Mouse (Mus musculus): ENCODE data around the gene Hist1h2bc. TPM values are rescaled to one million over a fixed set of nuclear protein-coding genes. Genes with fewer than 3 reads are reported as not detected.
"Not testable (repeated sequence)": the region's sequence is repeated elsewhere in the genome, so short reads cannot be mapped to it uniquely, and the experiment has no call there.

The Hist1h2bc gene
- 14.5 and 15.1 TPM in 2 replicates for polyA plus RNA-seq (2014; fragmentation: Nextera tagmentation; extraction: Ambion mirVana)

DNA sequence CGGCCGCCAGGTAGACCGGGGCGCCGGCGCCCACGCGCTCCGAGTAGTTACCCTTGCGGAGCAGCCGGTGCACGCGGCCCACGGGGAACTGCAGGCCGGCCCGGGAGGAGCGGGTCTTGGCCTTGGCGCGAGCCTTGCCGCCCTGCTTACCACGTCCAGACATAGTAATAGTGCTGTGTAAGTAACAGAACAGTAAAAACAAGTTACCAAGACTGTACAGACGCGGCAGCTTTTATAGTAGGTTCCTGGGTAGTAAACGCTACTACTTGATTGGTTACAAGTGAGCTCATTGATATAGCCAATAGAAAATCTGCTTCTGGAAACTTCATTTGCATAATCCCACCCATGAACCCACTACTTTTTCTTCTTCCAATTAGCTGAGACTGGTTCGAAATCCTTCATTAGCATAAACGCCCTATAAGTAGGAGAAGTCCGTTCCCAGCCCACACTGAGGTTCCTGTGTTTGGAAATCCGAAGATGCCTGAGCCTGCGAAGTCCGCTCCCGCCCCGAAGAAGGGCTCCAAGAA lies at the start of gene Hist1h2bc, which contains the start of gene Hist1h2ac:
Hist1h2bc (plus strand) TSS at position 445 of the 527 bp plus-strand sequence.
Hist1h2ac (minus strand) TSS at position 194 of the 527 bp plus-strand sequence.
- Histone ChIP-seq H3K27ac (peak within 1 kb of the TSS; percentile 91), H3K4me2 (replicated peaks) (peak within 1 kb of the TSS; percentile 72), H3K4me1 (replicated peaks; ENCODE audit: control insufficient read depth, insufficient read depth, low read length) (peaks cover 18% of the 10 kb centered on the region), H3K9ac (peak within 1 kb of the TSS; percentile 60), H3K4me3 (replicated peaks; ENCODE audit: low read length) (peak within 1 kb of the TSS; percentile 43), H3K36me3 (replicated peaks; ENCODE audit: control insufficient read depth, insufficient read depth) (no peaks in the 10 kb centered on the region), H3K27me3 (ENCODE audit: control insufficient read depth, insufficient read depth, low read length) (no peaks in the 10 kb centered on the region), H3K9me3 (ENCODE audit: control insufficient read depth, low read length) (no peaks in the 10 kb centered on the region)
- WGBS, result 1% methylated on average over 30 of the region's 32 CpGs
- ATAC-seq (ENCODE audit: low FRiP score) (peak; percentile 99), DNase-seq (ENCODE audit: low spot score) (peak; percentile 95)

DNA sequence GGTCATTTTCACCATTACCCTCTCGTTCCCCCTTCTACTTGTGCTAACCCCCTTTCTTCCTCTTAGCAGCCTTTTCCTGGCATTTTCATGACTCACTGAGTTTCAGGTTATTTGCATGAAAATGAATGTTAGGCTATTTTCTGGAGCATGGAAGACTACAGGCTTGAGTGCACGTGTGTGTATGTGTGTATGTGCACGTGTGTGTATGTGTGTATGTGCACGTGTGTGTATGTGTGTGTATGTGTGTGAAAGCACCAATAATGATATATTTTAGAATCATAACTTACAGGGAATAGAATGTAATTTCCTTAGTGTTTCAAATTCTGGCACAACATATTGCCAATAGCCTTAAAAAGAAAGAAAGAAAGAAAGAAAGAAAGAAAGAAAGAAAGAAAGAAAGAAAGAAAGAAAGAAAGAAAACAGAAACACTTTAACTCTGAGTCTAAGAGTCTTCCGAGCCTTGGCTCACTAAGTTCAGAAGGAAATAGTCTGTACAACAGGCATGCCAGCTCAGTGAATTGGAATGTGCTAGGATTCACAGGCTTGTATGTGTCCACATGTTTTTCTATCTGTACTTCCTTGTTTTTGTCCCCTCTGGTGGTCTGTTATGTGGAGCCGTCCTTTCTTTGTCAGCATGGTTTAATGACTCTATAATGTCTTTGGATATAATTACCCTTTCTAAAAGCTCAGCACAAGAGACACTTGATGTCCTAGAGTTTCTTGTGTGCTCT lies 24.2 kb upstream of the Hist1h2bc start:
- H3K27me3 ChIP-seq (ENCODE audit: control insufficient read depth, insufficient read depth, low read length), result no peaks in the 10 kb centered on the region
- H3K4me2 ChIP-seq (replicated peaks), result no peak overlapping the region
- no peak overlapping the region for H3K27ac ChIP-seq
- no peak overlapping the region for H3K4me3 ChIP-seq (replicated peaks; ENCODE audit: low read length)
- 75% methylated on average over 6 of the region's 6 CpGs for WGBS
- H3K36me3 ChIP-seq (replicated peaks; ENCODE audit: control insufficient read depth, insufficient read depth), result no peaks in the 10 kb centered on the region
- no peaks in the 10 kb centered on the region for H3K9me3 ChIP-seq (ENCODE audit: control insufficient read depth, low read length)
- ATAC-seq (ENCODE audit: low FRiP score) (no peak), DNase-seq (ENCODE audit: low spot score) (no peak)
- no peaks in the 10 kb centered on the region for H3K4me1 ChIP-seq (replicated peaks; ENCODE audit: control insufficient read depth, insufficient read depth, low read length)
- no peak overlapping the region for H3K9ac ChIP-seq

DNA sequence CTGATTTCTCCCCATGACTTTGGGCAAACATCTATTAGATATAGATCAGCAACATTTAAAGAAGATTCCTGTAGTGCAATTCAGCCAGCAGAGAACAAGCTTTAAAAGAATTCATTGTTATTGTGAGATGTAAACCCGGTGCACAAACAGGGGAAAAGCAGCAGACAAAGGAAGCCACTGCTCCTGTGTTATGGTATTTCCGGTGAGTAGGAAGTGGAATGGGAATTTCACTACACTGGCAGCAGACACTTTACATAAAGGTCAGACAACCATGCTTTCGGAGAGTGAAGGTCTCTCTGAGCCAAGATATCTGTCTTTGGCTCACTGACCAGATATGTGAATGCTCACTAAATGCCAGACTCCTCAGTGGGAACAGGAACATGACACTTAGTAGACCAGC lies 21.5 kb upstream of the Hist1h2bc start:
- no peaks in the 10 kb centered on the region for H3K4me1 ChIP-seq (replicated peaks; ENCODE audit: control insufficient read depth, insufficient read depth, low read length)
- no peaks in the 10 kb centered on the region for H3K36me3 ChIP-seq (replicated peaks; ENCODE audit: control insufficient read depth, insufficient read depth)
- no peak for ATAC-seq (ENCODE audit: low FRiP score)
- H3K27me3 ChIP-seq (ENCODE audit: control insufficient read depth, insufficient read depth, low read length), result no peaks in the 10 kb centered on the region
- DNase-seq (ENCODE audit: low spot score), result no peak
- no peak overlapping the region for H3K9ac ChIP-seq
- 70% methylated on average over 3 of the region's 3 CpGs for WGBS
- H3K4me3 ChIP-seq (replicated peaks; ENCODE audit: low read length), result no peak overlapping the region
- H3K4me2 ChIP-seq (replicated peaks), result no peak overlapping the region
- H3K27ac ChIP-seq, result no peak overlapping the region
- H3K9me3 ChIP-seq (ENCODE audit: control insufficient read depth, low read length), result no peaks in the 10 kb centered on the region

DNA sequence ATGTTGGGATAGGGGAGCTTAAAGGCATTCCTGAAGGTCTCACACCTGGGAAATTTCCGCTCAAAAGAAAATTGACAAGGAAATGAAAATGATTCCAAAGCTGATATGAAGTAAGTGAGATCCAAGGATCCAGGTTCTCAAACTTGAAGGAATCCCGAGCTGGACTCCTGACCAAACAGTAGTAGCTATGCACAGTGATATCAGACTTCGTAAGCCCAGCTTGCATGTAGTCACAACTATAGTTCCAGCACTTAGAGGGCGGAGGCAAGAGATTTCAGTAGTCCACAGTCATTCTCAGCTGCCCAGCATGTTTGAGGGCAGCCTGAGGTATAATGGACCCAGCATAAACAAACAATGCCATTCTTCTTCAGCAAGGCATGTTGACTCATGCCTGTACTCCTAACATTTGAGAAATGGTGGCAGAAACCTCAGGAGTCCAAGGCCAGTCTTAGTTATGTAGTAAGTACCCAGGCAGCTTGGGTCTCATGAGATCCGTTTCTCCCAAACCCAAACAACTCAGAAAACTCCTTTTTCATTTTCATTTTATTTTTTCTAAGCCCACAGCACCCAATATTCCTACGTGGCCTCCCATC lies 1.9 kb upstream of the Hist1h2bc start:
- Histone ChIP-seq H3K4me1 (replicated peaks; ENCODE audit: control insufficient read depth, insufficient read depth, low read length) (peaks cover 18% of the 10 kb centered on the region), H3K36me3 (replicated peaks; ENCODE audit: control insufficient read depth, insufficient read depth) (no peaks in the 10 kb centered on the region), H3K4me3 (replicated peaks; ENCODE audit: low read length) (no peak overlapping the region), H3K9me3 (ENCODE audit: control insufficient read depth, low read length) (no peaks in the 10 kb centered on the region), H3K4me2 (replicated peaks) (no peak overlapping the region), H3K9ac (peak overlapping the region; percentile 51; the same call in 1 of the 2 replicates), H3K27ac (no peak overlapping the region), H3K27me3 (ENCODE audit: control insufficient read depth, insufficient read depth, low read length) (no peaks in the 10 kb centered on the region)
- no peak for DNase-seq (ENCODE audit: low spot score)
- ATAC-seq (ENCODE audit: low FRiP score), result no peak
- WGBS, result 87% methylated on average over 6 of the region's 6 CpGs

DNA sequence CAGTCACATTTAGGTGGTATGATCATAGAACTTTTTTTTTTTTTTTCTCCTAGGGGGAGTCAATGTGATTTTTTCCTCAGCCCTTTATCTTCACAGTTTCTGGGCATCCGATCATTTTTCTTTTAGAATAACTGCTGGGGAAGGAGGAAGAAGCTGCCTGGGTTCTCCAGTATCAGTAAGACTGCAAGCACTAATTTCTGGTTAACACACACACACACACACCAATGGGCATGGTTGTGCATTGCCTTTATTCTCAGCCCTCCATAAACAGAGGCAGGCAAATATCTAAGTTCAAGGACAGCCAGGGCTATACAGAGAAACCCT lies 1.4 kb upstream of the Hist1h2bc start:
- Histone ChIP-seq H3K4me1 (replicated peaks; ENCODE audit: control insufficient read depth, insufficient read depth, low read length) (peaks cover 18% of the 10 kb centered on the region), H3K27ac (peak overlapping the region; percentile 91; the same call in 1 of the 2 replicates), H3K9ac (peak overlapping the region; percentile 51), H3K27me3 (ENCODE audit: control insufficient read depth, insufficient read depth, low read length) (no peaks in the 10 kb centered on the region), H3K4me3 (replicated peaks; ENCODE audit: low read length) (peak overlapping the region; percentile 43), H3K9me3 (ENCODE audit: control insufficient read depth, low read length) (no peaks in the 10 kb centered on the region), H3K4me2 (replicated peaks) (peak overlapping the region; percentile 72), H3K36me3 (replicated peaks; ENCODE audit: control insufficient read depth, insufficient read depth) (no peaks in the 10 kb centered on the region)
- no peak for DNase-seq (ENCODE audit: low spot score)
- 71% methylated on average over 1 of the region's 1 CpGs for WGBS
- ATAC-seq (ENCODE audit: low FRiP score), result no peak

DNA sequence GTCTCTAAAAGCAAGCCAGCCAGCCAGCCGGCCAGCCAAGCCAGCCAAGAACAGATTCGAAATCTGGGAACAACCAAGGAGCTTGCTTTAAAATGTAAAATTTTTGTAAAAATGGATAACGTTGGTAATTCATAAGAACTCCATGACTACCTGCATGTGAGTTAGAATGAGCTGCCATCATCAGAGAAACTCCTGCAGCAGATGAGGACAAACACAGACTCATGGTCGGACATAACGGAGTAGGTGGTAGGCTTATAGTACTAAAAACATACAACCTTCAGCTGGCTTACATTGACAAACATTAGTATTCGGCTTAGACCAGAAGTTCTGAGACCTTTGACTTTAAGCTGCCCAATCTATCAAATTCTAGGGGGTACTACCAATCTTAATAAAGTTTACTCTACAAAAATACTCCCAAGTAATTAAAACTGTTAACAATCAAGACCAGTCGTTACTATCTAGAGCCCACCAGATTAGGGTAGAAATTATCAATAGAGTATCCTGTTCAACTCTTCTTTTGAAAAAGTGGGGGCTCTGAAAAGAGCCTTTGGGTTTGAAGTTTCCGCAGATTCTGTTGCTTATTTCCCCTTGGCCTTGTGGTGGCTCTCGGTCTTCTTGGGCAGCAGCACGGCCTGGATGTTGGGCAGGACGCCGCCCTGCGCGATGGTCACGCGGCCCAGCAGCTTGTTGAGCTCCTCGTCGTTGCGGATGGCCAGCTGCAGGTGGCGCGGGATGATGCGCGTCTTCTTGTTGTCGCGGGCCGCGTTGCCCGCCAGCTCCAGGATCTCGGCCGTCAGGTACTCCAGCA lies 848 bp upstream of the Hist1h2bc start:
- not testable (repeated sequence) for H3K9me3 ChIP-seq (ENCODE audit: control insufficient read depth, low read length)
- ATAC-seq (ENCODE audit: low FRiP score), result peak; percentile 63; the same call in 1 of the 2 replicates

DNA sequence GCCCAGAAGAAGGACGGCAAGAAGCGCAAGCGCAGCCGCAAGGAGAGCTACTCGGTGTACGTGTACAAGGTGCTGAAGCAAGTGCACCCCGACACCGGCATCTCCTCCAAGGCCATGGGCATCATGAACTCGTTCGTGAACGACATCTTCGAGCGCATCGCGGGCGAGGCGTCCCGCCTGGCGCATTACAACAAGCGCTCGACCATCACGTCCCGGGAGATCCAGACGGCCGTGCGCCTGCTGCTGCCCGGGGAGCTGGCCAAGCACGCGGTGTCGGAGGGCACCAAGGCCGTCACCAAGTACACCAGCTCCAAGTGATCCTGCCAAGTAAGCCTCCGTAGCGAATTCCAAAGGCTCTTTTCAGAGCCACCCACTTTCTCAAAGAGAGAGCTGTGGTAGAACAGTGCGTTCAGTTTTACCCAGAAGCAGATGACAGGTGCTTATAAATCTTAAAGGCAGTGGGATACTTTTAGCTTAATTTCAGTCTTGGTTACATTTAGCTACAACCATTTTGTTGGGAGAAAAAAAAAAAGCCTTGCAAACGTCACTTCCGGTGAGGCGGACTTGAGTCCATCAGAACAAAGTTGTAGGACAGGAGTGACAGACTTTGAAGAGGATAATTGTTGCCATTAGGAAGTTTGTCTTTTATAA lies 421 bp downstream of the Hist1h2bc start:
- under 1% methylated on average over 12 of the region's 37 CpGs for WGBS
- DNase-seq (ENCODE audit: low spot score), result peak; percentile 88

More for the DNA sequence above, 848 bp upstream of the Hist1h2bc start:
- peak overlapping the region; percentile 91 for H3K27ac ChIP-seq
- H3K36me3 ChIP-seq (replicated peaks; ENCODE audit: control insufficient read depth, insufficient read depth); DNase-seq (ENCODE audit: low spot score); H3K27me3 ChIP-seq (ENCODE audit: control insufficient read depth, insufficient read depth, low read length): not testable (repeated sequence)
- whole genome bisulfite sequencing, result 15% methylated on average over 12 of the region's 30 CpGs
- H3K4me3 ChIP-seq (replicated peaks; ENCODE audit: low read length), result peak overlapping the region; percentile 43
- peak overlapping the region; percentile 51 for H3K9ac ChIP-seq
- H3K4me2 ChIP-seq (replicated peaks), result peak overlapping the region; percentile 72
- peaks cover 18% of the 10 kb centered on the region for H3K4me1 ChIP-seq (replicated peaks; ENCODE audit: control insufficient read depth, insufficient read depth, low read length)

DNA sequence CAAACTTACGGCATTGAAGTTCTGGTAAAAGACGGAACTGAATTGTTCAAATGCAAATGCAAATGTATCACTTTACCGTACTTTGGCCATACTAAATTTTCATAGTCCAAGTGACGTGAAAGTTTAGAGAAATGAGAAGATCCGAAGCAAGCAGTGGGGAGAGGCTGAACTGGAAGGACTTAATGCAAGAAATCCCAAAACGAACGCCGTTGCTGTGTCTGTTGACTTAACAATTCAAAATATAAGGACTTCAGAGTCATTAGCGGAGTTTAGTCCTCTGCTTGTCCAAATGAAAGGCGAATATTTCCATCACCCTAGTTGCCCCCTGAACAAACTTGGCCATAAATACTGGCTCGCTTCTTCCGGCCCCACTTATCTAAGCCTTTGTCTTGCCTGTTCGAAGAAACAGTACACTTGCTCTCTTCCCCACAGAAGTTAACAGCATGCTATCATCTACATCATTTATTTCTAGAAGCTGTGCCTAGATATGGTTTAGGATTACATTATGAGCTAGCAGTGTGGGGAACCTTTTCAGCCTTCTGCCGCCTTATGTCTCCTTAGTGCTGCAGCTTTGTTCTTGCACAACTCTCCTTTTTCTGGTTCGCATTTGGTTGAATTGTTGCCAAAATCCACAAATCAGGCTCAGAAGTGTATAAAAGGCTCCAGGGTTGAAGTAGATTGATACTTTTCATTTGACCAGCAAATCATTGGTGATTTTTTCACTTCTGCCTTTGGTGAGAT lies 1.3 kb downstream of the Hist1h2bc start:
- peak overlapping the region; percentile 72 for H3K4me2 ChIP-seq (replicated peaks)
- H3K9ac ChIP-seq, result peak overlapping the region; percentile 60
- ATAC-seq (ENCODE audit: low FRiP score) (no peak), DNase-seq (ENCODE audit: low spot score) (peak; percentile 61)
- no peaks in the 10 kb centered on the region for H3K9me3 ChIP-seq (ENCODE audit: control insufficient read depth, low read length)
- H3K4me1 ChIP-seq (replicated peaks; ENCODE audit: control insufficient read depth, insufficient read depth, low read length), result peaks cover 18% of the 10 kb centered on the region
- no peaks in the 10 kb centered on the region for H3K27me3 ChIP-seq (ENCODE audit: control insufficient read depth, insufficient read depth, low read length)
- WGBS, result 14% methylated on average over 15 of the region's 15 CpGs
- no peaks in the 10 kb centered on the region for H3K36me3 ChIP-seq (replicated peaks; ENCODE audit: control insufficient read depth, insufficient read depth)
- peak overlapping the region; percentile 43 for H3K4me3 ChIP-seq (replicated peaks; ENCODE audit: low read length)
- H3K27ac ChIP-seq, result peak overlapping the region; percentile 91

More for the DNA sequence above, 421 bp downstream of the Hist1h2bc start:
- Histone ChIP-seq H3K27ac (peak overlapping the region; percentile 91), H3K4me1 (replicated peaks; ENCODE audit: control insufficient read depth, insufficient read depth, low read length) (peaks cover 18% of the 10 kb centered on the region), H3K9ac (peak overlapping the region; percentile 60), H3K4me3 (replicated peaks; ENCODE audit: low read length) (peak overlapping the region; percentile 43), H3K4me2 (replicated peaks) (peak overlapping the region; percentile 72)
- H3K36me3 ChIP-seq (replicated peaks; ENCODE audit: control insufficient read depth, insufficient read depth); H3K9me3 ChIP-seq (ENCODE audit: control insufficient read depth, low read length); H3K27me3 ChIP-seq (ENCODE audit: control insufficient read depth, insufficient read depth, low read length): not testable (repeated sequence)
- ATAC-seq (ENCODE audit: low FRiP score), result peak; percentile 1

Measured in hindbrain, embryonic 14.5 days (tissue).